Mouse (Mus musculus) lung, postnatal 0 days (tissue): ENCODE measurements at regions not wholly inside any gene's neighbourhood (a gene's known extent, or its start where the extent isn't known, plus 50 kb on each side); places are given as distances from the start of the nearest gene placed in this dataset.

Experiments
- ATAC-seq: fragments of 200-750 bp; cut with Nextera tagmentation; 2 replicates; pipeline ENCODE4 v1.8.0; 2017; ENCODE audit warnings: moderate library complexity
- DNase-seq: peaks from one replicate; pipeline ENCODE4 v3.0.0-alpha.2; 2016; ENCODE audit warnings: low spot score
- H3K27ac ChIP-seq: fragments of 300-500 bp; sonication (generic); 2 replicates; pipeline ENCODE4 v1.5.1; 2014; ENCODE audit warnings: antibody characterized with exemption, mild to moderate bottlenecking, low read length, mixed read lengths
- H3K27me3 ChIP-seq: fragments of 300-500 bp; sonication (generic); replicated peaks from 2 replicates; pipeline ENCODE4 v1.6.1; 2014; ENCODE audit warnings: low read length, mixed read lengths; ENCODE audit not compliant: insufficient read depth
- H3K36me3 ChIP-seq: fragments of 300-500 bp; sonication (generic); 2 replicates; pipeline ENCODE4 v1.6.1; 2014; ENCODE audit warnings: low read length, mixed read lengths; ENCODE audit not compliant: insufficient read depth
- H3K4me1 ChIP-seq: fragments of 300-500 bp; sonication (generic); 2 replicates; pipeline ENCODE4 v1.6.1; 2014; ENCODE audit warnings: antibody characterized with exemption, low read depth, low read length, mixed read lengths; ENCODE audit not compliant: insufficient read depth
- H3K4me2 ChIP-seq: fragments of 300-500 bp; sonication (generic); replicated peaks from 2 replicates; pipeline ENCODE4 v1.6.1; 2014; ENCODE audit warnings: low read depth, mild to moderate bottlenecking, low read length, moderate library complexity, mixed read lengths
- H3K4me3 ChIP-seq: fragments of 300-500 bp; sonication (generic); 2 replicates; pipeline ENCODE4 v1.5.1; 2014; ENCODE audit warnings: low read depth, low read length
- H3K9ac ChIP-seq: fragments of 300-500 bp; sonication (generic); replicated peaks from 2 replicates; pipeline ENCODE4 v1.6.1; 2014; ENCODE audit warnings: low read depth, mild to moderate bottlenecking
- H3K9me3 ChIP-seq: fragments of 300-500 bp; sonication (generic); 2 replicates; pipeline ENCODE4 v1.6.1; 2016; ENCODE audit warnings: low read length, mixed read lengths
- CTCF ChIP-seq: IDR thresholded peaks from 2 replicates; pipeline ENCODE4 v1.5.1; 2016; ENCODE audit warnings: antibody characterized with exemption, mild to moderate bottlenecking
- EP300 ChIP-seq: IDR thresholded peaks from 2 replicates; pipeline ENCODE4 v1.6.1; 2016; ENCODE audit warnings: antibody characterized with exemption, mild to moderate bottlenecking, control low read depth
- WGBS: fragments of 180-500 bp; shearing (Covaris S2); extraction: QIAGEN DNeasy Blood & Tissue Kit; methylation state at CpG from one replicate; pipeline ENCODE4 v1.1.7; 2014; 5-methylcytosine and 5-hydroxymethylcytosine counted together

GRCm38 (mm10) chr15:6044511-6045256 is 254.9 kb upstream of the Dab2 start:
- no peak overlapping the region for H3K27ac ChIP-seq
- no peak overlapping the region for H3K4me3 ChIP-seq
- H3K27me3 ChIP-seq: no peaks in the 10 kb centered on the region
- DNase-seq (peak; percentile 23), ATAC-seq (peak; percentile 33; the same call in 1 of the 2 replicates)
- H3K9ac ChIP-seq: no peak overlapping the region
- no peak for TF ChIP-seq EP300
- no peak for TF ChIP-seq CTCF
- 42% methylated on average over 10 of the region's 10 CpGs for WGBS
- H3K4me1 ChIP-seq: no peaks in the 10 kb centered on the region
- H3K4me2 ChIP-seq: 0 out of 2 replicates have a peak overlapping the region, but pooled peaks have one; percentile 11
- no peaks in the 10 kb centered on the region for H3K9me3 ChIP-seq
- H3K36me3 ChIP-seq: no peaks in the 10 kb centered on the region

GRCm38 (mm10) chr15:6055703-6056102 is 243.9 kb upstream of the Dab2 start:
- H3K27ac ChIP-seq: no peak overlapping the region
- no peaks in the 10 kb centered on the region for H3K9me3 ChIP-seq
- WGBS: 67% methylated on average over 3 of the region's 3 CpGs
- no peaks in the 10 kb centered on the region for H3K4me1 ChIP-seq
- no peaks in the 10 kb centered on the region for H3K36me3 ChIP-seq
- TF ChIP-seq CTCF (no peak), EP300 (no peak)
- H3K27me3 ChIP-seq: no peaks in the 10 kb centered on the region
- no peak overlapping the region for H3K4me3 ChIP-seq
- no peak overlapping the region for H3K9ac ChIP-seq
- no peak for ATAC-seq
- no peak overlapping the region for H3K4me2 ChIP-seq
- DNase-seq: no peak

DNA sequence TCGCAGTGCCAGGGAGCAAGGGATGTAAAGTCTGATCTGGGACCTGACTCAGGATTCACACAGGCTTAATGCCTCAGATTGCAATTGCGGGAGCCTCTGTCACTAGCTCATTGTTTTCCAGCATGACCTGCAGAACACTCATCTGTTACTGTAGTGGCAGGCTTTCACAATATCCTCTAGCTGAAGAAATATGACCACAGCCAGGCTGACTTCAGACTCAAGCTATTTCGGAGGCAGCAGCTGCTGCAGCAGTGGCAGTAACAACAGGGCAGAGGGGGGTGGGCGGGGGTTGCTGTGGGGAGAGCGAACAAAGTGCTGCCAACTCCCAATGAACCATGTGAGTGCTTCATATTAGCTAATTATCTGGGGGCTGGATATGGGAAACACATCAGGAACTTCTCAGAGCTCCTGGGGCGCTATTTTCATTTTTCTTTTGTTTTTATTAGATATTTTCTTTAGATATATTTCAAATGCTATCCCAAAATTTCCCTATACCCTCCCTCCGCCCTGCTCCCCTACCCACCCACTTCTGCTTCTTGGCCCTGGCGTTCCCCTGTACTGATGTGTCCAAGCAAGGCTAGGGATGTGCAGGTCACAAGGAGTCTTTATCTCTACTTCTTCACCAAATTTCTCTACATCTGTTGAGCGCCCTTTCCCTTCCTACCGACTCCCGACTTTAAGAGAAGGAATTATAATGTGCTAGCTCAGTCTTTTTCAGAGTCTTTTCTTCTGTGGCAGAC is 242.5 kb upstream of the Dab2 start:
- no peak overlapping the region for H3K4me3 ChIP-seq
- H3K27ac ChIP-seq: no peak overlapping the region
- peak; percentile 80 for DNase-seq
- WGBS: 44% methylated on average over 11 of the region's 11 CpGs
- peak overlapping the region; percentile 19; the same call in 1 of the 2 replicates for H3K4me2 ChIP-seq
- peak; percentile 76 for ATAC-seq
- no peak overlapping the region for H3K9ac ChIP-seq
- no peaks in the 10 kb centered on the region for H3K4me1 ChIP-seq
- H3K9me3 ChIP-seq: no peaks in the 10 kb centered on the region
- H3K36me3 ChIP-seq: no peaks in the 10 kb centered on the region
- no peak for TF ChIP-seq EP300
- no peak for TF ChIP-seq CTCF
- no peaks in the 10 kb centered on the region for H3K27me3 ChIP-seq

DNA sequence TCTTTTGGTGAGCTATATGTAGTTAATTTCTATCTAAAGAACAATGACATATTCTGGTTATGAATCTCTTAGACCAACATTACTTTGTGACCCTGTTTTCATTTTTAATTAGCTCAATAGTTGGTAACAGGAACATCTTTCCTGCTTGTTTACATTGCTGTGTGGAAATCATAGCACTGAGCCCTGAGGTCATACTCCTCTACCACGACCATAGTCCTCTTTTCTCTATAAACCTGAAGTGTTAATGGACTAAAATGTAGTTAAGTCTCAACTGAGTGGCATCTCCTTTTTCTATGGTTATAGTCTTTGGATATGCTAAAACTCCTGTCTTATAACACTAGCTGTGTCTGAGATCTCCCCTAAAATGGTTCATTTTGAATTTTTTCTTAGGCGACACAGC is 240.2 kb upstream of the Dab2 start:
- no peak overlapping the region for H3K9ac ChIP-seq
- TF ChIP-seq CTCF: no peak
- no peak for TF ChIP-seq EP300
- H3K9me3 ChIP-seq: no peaks in the 10 kb centered on the region
- no peak overlapping the region for H3K4me2 ChIP-seq
- no peak overlapping the region for H3K4me3 ChIP-seq
- no peaks in the 10 kb centered on the region for H3K36me3 ChIP-seq
- ATAC-seq (no peak), DNase-seq (no peak)
- H3K27ac ChIP-seq: no peak overlapping the region
- WGBS: 60% methylated on average over 2 of the region's 2 CpGs
- H3K27me3 ChIP-seq: no peaks in the 10 kb centered on the region
- H3K4me1 ChIP-seq: no peaks in the 10 kb centered on the region

GRCm38 (mm10) chr15:6059790-6060189 is 239.8 kb upstream of the Dab2 start:
- Histone ChIP-seq H3K27ac (no peak overlapping the region), H3K4me3 (no peak overlapping the region), H3K9me3 (no peaks in the 10 kb centered on the region), H3K36me3 (no peaks in the 10 kb centered on the region), H3K4me2 (no peak overlapping the region), H3K9ac (no peak overlapping the region), H3K4me1 (no peaks in the 10 kb centered on the region), H3K27me3 (no peaks in the 10 kb centered on the region)
- WGBS: 68% methylated on average over 5 of the region's 5 CpGs
- ATAC-seq (peak; percentile 37; the same call in 1 of the 2 replicates), DNase-seq (peak; percentile 46)
- TF ChIP-seq CTCF: no peak
- no peak for TF ChIP-seq EP300

GRCm38 (mm10) chr15:6060649-6061048 is 238.9 kb upstream of the Dab2 start:
- Histone ChIP-seq H3K27ac (no peak overlapping the region), H3K4me2 (no peak overlapping the region), H3K4me3 (no peak overlapping the region), H3K4me1 (no peaks in the 10 kb centered on the region), H3K9me3 (no peaks in the 10 kb centered on the region), H3K27me3 (no peaks in the 10 kb centered on the region), H3K9ac (no peak overlapping the region), H3K36me3 (no peaks in the 10 kb centered on the region)
- ATAC-seq: no peak
- WGBS: 94% methylated on average over 1 of the region's 1 CpGs
- no peak for TF ChIP-seq EP300
- DNase-seq: no peak
